Mouse (Mus musculus): ENCODE results near the gene Frmd4a.
"Not testable (repeated sequence)": the region's sequence is repeated elsewhere in the genome, so short reads cannot be mapped to it uniquely, and the experiment has no call there.

The Frmd4a gene

GRCm38 (mm10) chr2:4593878-4594387 lies 576.4 kb downstream of the Frmd4a start:
- DNase-seq: no peak

GRCm38 (mm10) chr2:4596992-4597391 lies 579.5 kb downstream of the Frmd4a start:
- DNase-seq: no peak

- DNase-seq: peak; percentile 80 to 83
These were observed 583.7 kb downstream of the Frmd4a start for GRCm38 (mm10) chr2:4601034-4601890.

- DNase-seq: peak in 1 of 2 experiments; percentile 28
These were observed 585.9 kb downstream of the Frmd4a start for GRCm38 (mm10) chr2:4603361-4603945.

GRCm38 (mm10) chr2:4606559-4606958 lies 589.0 kb downstream of the Frmd4a start:
- DNase-seq: no peak

GRCm38 (mm10) chr2:4608253-4608652 lies 590.7 kb downstream of the Frmd4a start:
- DNase-seq: no peak

GRCm38 (mm10) chr2:4609433-4609832 lies 591.9 kb downstream of the Frmd4a start:
- no peak for DNase-seq

GRCm38 (mm10) chr2:4611295-4611694 lies 593.8 kb downstream of the Frmd4a start:
- no peak for DNase-seq

- no peak for DNase-seq
These were observed 594.2 kb downstream of the Frmd4a start for GRCm38 (mm10) chr2:4611704-4612103.

- DNase-seq: not testable (repeated sequence)
These were observed 596.9 kb downstream of the Frmd4a start for GRCm38 (mm10) chr2:4614276-4614929.

- no peak for DNase-seq
These were observed 597.6 kb downstream of the Frmd4a start for GRCm38 (mm10) chr2:4615014-4615546.

GRCm38 (mm10) chr2:4616995-4617394 lies 599.5 kb downstream of the Frmd4a start:
- no peak for DNase-seq

- DNase-seq: peak in 1 of 2 experiments; percentile 31
These were observed 601.6 kb downstream of the Frmd4a start for GRCm38 (mm10) chr2:4619126-4619525.

- DNase-seq: no peak
These were observed 602.5 kb downstream of the Frmd4a start for GRCm38 (mm10) chr2:4619893-4620593.

GRCm38 (mm10) chr2:4620640-4621401 lies 603.3 kb downstream of the Frmd4a start:
- no peak for DNase-seq

GRCm38 (mm10) chr2:4621471-4621985 lies 604.0 kb downstream of the Frmd4a start:
- no peak for DNase-seq

- no peak for DNase-seq
These were observed 609.4 kb downstream of the Frmd4a start for GRCm38 (mm10) chr2:4626911-4627310.

GRCm38 (mm10) chr2:4628920-4629319 lies 611.4 kb downstream of the Frmd4a start:
- no peak for DNase-seq

GRCm38 (mm10) chr2:4629470-4629869 lies 612.0 kb downstream of the Frmd4a start:
- no peak for DNase-seq

- DNase-seq: no peak
These were observed 612.8 kb downstream of the Frmd4a start for GRCm38 (mm10) chr2:4630197-4630835.

- DNase-seq: peak in 1 of 2 experiments; percentile 34
These were observed 618.3 kb downstream of the Frmd4a start for GRCm38 (mm10) chr2:4635804-4636203.
